ENCODE assay signal across 8 mouse cellular contexts in the genomic region with DNA sequence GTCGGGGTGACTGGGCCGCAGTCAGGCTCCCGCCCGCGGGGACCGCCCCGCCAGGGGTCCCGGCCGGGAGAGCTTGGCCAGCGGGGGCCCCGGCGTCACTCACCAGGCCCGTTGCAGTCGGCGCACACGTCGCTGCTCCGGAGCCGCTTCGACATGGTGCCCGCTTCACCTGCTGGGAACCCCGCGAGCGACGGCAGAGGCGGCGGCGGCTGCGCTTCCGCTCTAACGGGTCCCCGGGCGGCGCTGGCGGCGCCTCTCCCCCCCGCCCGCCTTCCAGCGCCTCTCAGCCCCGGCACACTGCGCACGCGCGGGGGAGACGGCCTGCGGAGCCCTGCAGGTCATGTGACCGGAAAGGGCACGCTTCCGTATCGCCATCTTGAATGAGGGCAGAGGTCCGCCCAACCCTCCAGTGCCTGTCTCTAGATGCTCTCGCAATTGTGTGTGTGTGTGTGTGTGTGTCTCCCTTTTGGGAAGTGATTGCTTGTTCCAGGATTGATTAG. TPM values are rescaled to one million over a fixed set of nuclear protein-coding genes. Genes with fewer than 3 reads are reported as not detected.
DNase-seq lines count a peak whose midpoint lies in the region; ATAC-seq lines count a peak whose summit lies in the region.

No protein-coding gene starts in this region.

- H3K9me3 ChIP-seq in forebrain, embryonic 14.5 days (replicated peaks; ENCODE audit: control insufficient read depth, low read length): no peaks in the 10 kb centered on the region
- H3K9me3 ChIP-seq in neural tube, embryonic 15.5 days (replicated peaks): no peaks in the 10 kb centered on the region

- intact Hi-C loops in heart, postnatal 14 days (cut with DNase I): loop anchor here (2.0 to 5.0 kb wide), 2 partner anchors 36 to 66 kb away; partner anchors contain the start of gene Tchp

- peak overlapping the region; percentile 92 for H3K4me2 ChIP-seq in forebrain, embryonic 14.5 days (ENCODE audit: low read length)
- H3K4me2 ChIP-seq in neural tube, embryonic 15.5 days: peak overlapping the region; percentile 88

- H3K9ac ChIP-seq in forebrain, embryonic 14.5 days (ENCODE audit: low read length): peak overlapping the region; percentile 96
- peak overlapping the region; percentile 100 for H3K9ac ChIP-seq in neural tube, embryonic 15.5 days (replicated peaks)

- DNase-seq in ES-CJ7 (ENCODE audit: low read depth, low spot score): peak; percentile 99
- DNase-seq in cerebellum, adult 11 months: peak; percentile 97
- peak; percentile 99 for DNase-seq in forebrain, embryonic 14.5 days (ENCODE audit: low spot score)
- DNase-seq in heart, postnatal 14 days: peak; percentile 99
- DNase-seq in layer of hippocampus, adult 11-12 months (ENCODE audit: low spot score): peak; percentile 97
- DNase-seq in lung, adult 18-20 months: peak; percentile 97 to 98
- DNase-seq in testis, postnatal 14 days (ENCODE audit: low spot score): peak; percentile 97

- peak overlapping the region; percentile 100 for H3K4me3 ChIP-seq in forebrain, embryonic 14.5 days (ENCODE audit: low read depth, low read length)
- peak overlapping the region; percentile 99 for H3K4me3 ChIP-seq in neural tube, embryonic 15.5 days (replicated peaks)

- H3K27me3 ChIP-seq in forebrain, embryonic 14.5 days (replicated peaks; ENCODE audit: control insufficient read depth, insufficient read depth, low read length): no peaks in the 10 kb centered on the region
- no peaks in the 10 kb centered on the region for H3K27me3 ChIP-seq in neural tube, embryonic 15.5 days (replicated peaks)

- 1% methylated on average over 36 of the region's 52 CpGs for WGBS in forebrain, embryonic 14.5 days
- under 1% methylated on average over 39 of the region's 52 CpGs for WGBS in neural tube, embryonic 15.5 days

- H3K27ac ChIP-seq in forebrain, embryonic 14.5 days (ENCODE audit: low read depth, low read length): peak overlapping the region; percentile 95
- H3K27ac ChIP-seq in neural tube, embryonic 15.5 days (replicated peaks): peak overlapping the region; percentile 99

- peaks cover 17% of the 10 kb centered on the region for H3K4me1 ChIP-seq in forebrain, embryonic 14.5 days (ENCODE audit: control insufficient read depth, insufficient read depth, low read length)
- peaks cover 59% of the 10 kb centered on the region for H3K4me1 ChIP-seq in neural tube, embryonic 15.5 days

- H3K36me3 ChIP-seq in forebrain, embryonic 14.5 days (ENCODE audit: control insufficient read depth, insufficient read depth, low read length): no peaks in the 10 kb centered on the region
- no peaks in the 10 kb centered on the region for H3K36me3 ChIP-seq in neural tube, embryonic 15.5 days

- ATAC-seq in forebrain, embryonic 14.5 days: peak; percentile 83
- peak; percentile 85 for ATAC-seq in neural tube, embryonic 15.5 days (ENCODE audit: low FRiP score)

RNA-seq across cellular contexts. Expression of gene Ankrd13a, which starts 1.2 kb away (rescaled TPM):
- polyA plus RNA-seq in forebrain, embryonic 14.5 days (2014; fragmentation: Nextera tagmentation; extraction: Ambion mirVana): 25.8 and 32.3 TPM in 2 replicates
- total RNA-seq in heart, postnatal 14 days (2021): 10 to 100 TPM; 45.7 to 46.5 TPM
- 30.3 and 41.1 TPM in 2 replicates for polyA plus RNA-seq in neural tube, embryonic 15.5 days (2015; fragmentation: Nextera tagmentation; extraction: Ambion mirVana)

RNA-seq across cellular contexts. Expression of gene Git2, which starts 2.1 kb away (rescaled TPM):
- polyA plus RNA-seq in forebrain, embryonic 14.5 days (2014; fragmentation: Nextera tagmentation; extraction: Ambion mirVana): 29.1 and 36.3 TPM in 2 replicates
- total RNA-seq in heart, postnatal 14 days (2021): 10 to 100 TPM; 42.4 to 44.8 TPM
- polyA plus RNA-seq in neural tube, embryonic 15.5 days (2015; fragmentation: Nextera tagmentation; extraction: Ambion mirVana): 47.7 and 53.4 TPM in 2 replicates

RNA-seq across cellular contexts. Expression of gene 1500011B03Rik, which starts 50.0 kb away (rescaled TPM):
- polyA plus RNA-seq in forebrain, embryonic 14.5 days (2014; fragmentation: Nextera tagmentation; extraction: Ambion mirVana): 255 and 273 TPM in 2 replicates
- 10 to 100 TPM in 1 of 2 experiments, 1 to 10 TPM in 1; 8.6 to 12.3 TPM for total RNA-seq in heart, postnatal 14 days (2021)
- 254 and 302 TPM in 2 replicates for polyA plus RNA-seq in neural tube, embryonic 15.5 days (2015; fragmentation: Nextera tagmentation; extraction: Ambion mirVana)

Comparison
In these comparisons a context has a peak if more than half of its experiments do, and no peak if none do; other contexts are left out.
1. Peak in every context shown above with its lines: DNase-seq, ATAC-seq, H3K4me3 ChIP-seq and H3K27ac ChIP-seq.